21 mouse cellular contexts compared by ENCODE assay signal in the genomic region with DNA sequence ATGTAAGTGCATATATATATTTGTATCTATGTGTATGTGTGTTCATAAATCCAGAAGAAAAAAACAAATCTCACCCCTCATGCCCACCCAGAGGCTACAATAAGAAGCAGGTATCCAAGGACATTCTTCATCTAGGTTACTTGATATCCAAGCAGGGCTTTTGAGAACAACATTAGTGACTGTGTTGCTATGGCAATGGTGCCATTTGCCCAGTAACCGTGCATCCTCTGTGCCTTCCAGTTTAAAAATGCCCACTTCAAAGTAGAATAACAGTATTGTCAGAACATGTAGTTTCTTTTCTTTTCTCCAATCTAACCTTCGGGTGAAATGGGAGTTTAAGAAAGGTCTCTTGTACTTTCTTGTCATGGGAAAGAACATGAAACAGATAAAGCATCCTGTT.
A peak's percentile ranks its signal among the peaks of the same experiment; 100 is the strongest.
DNase-seq lines count a peak whose midpoint lies in the region; ATAC-seq and TF ChIP-seq lines count a peak whose summit lies in the region.
"Had no signal": no experiment of that assay in that cellular context is flagged by ENCODE, and none has a peak within 500 bp of the region (broad histone marks: within the 10 kb centered on the region; RNA-seq: fewer than 3 reads in every experiment).

No protein-coding gene starts in this region.

- no peaks in the 10 kb centered on the region for H3K9me3 ChIP-seq in forebrain, embryonic 14.5 days (replicated peaks; ENCODE audit: control insufficient read depth, low read length)
- H3K9me3 ChIP-seq in forebrain, embryonic 11.5 days (ENCODE audit: control insufficient read depth, low read length): no peaks in the 10 kb centered on the region
- H3K9me3 ChIP-seq: embryonic facial prominence, embryonic 10.5 days; G1E; heart, embryonic 13.5 days had no signal

- WGBS in forebrain, embryonic 14.5 days: 60% methylated on average over 2 of the region's 2 CpGs
- WGBS in forebrain, embryonic 11.5 days: 60% methylated on average over 2 of the region's 2 CpGs

- ATAC-seq in forebrain, embryonic 14.5 days: no peak
- no peak for ATAC-seq in forebrain, embryonic 11.5 days (replicated peaks; ENCODE audit: low FRiP score)
- ATAC-seq: CD4-positive, CD25-positive, alpha-beta regulatory T cell, adult 4 months; forebrain, embryonic 16.5 days; hindbrain, embryonic 16.5 days had no signal

- no peaks in the 10 kb centered on the region for H3K36me3 ChIP-seq in forebrain, embryonic 14.5 days (ENCODE audit: control insufficient read depth, insufficient read depth, low read length)
- no peaks in the 10 kb centered on the region for H3K36me3 ChIP-seq in forebrain, embryonic 11.5 days (ENCODE audit: control insufficient read depth, insufficient read depth, low read length)
- H3K36me3 ChIP-seq: embryonic facial prominence, embryonic 10.5 days; G1E; heart, embryonic 13.5 days had no signal

- H3K4me2 ChIP-seq in forebrain, embryonic 14.5 days (ENCODE audit: low read length): no peak overlapping the region
- H3K4me2 ChIP-seq in forebrain, embryonic 11.5 days (ENCODE audit: low read depth, low read length, severe bottlenecking): no peak overlapping the region
- H3K4me2 ChIP-seq: heart, embryonic 13.5 days had no signal

- no peak overlapping the region for H3K4me3 ChIP-seq in forebrain, embryonic 14.5 days (ENCODE audit: low read depth, low read length)
- no peak overlapping the region for H3K4me3 ChIP-seq in forebrain, embryonic 11.5 days (ENCODE audit: low read depth, low read length)
- no peak overlapping the region for H3K4me3 ChIP-seq in layer of hippocampus, adult 2 months
- H3K4me3 ChIP-seq: embryonic facial prominence, embryonic 10.5 days; heart, embryonic 13.5 days had no signal

- H3K27me3 ChIP-seq in forebrain, embryonic 14.5 days (replicated peaks; ENCODE audit: control insufficient read depth, insufficient read depth, low read length): no peaks in the 10 kb centered on the region
- H3K27me3 ChIP-seq in forebrain, embryonic 11.5 days (ENCODE audit: control insufficient read depth, insufficient read depth, low read length): no peaks in the 10 kb centered on the region
- H3K27me3 ChIP-seq: heart, embryonic 13.5 days had no signal

- no peak overlapping the region for H3K9ac ChIP-seq in forebrain, embryonic 14.5 days (ENCODE audit: low read length)
- H3K9ac ChIP-seq in forebrain, embryonic 11.5 days (ENCODE audit: low read length): no peak overlapping the region
- H3K9ac ChIP-seq: heart, embryonic 13.5 days had no signal

- H3K4me1 ChIP-seq in forebrain, embryonic 14.5 days (ENCODE audit: control insufficient read depth, insufficient read depth, low read length): peaks cover 6% of the 10 kb centered on the region; the same call in 1 of the 2 replicates
- H3K4me1 ChIP-seq in forebrain, embryonic 11.5 days (replicated peaks; ENCODE audit: control insufficient read depth, insufficient read depth, low read length): no peaks in the 10 kb centered on the region
- H3K4me1 ChIP-seq: embryonic facial prominence, embryonic 10.5 days; heart, embryonic 13.5 days had no signal

- no peak overlapping the region for H3K27ac ChIP-seq in forebrain, embryonic 14.5 days (ENCODE audit: low read depth, low read length)
- no peak overlapping the region for H3K27ac ChIP-seq in forebrain, embryonic 11.5 days (ENCODE audit: low read depth, low read length)
- peak overlapping the region; percentile 3; the same call in 1 of the 2 replicates for H3K27ac ChIP-seq in layer of hippocampus, adult 2 months
- H3K27ac ChIP-seq: embryonic facial prominence, embryonic 10.5 days; heart, embryonic 13.5 days had no signal

- TF ChIP-seq CTCF in layer of hippocampus, adult 2 months (conservative IDR thresholded peaks at IDR 0.05): no peak

- DNase-seq in forebrain, embryonic 14.5 days (ENCODE audit: low spot score): peak; percentile 20
- DNase-seq in forebrain, embryonic 11.5 days (ENCODE audit: low spot score): no peak
- no peak for DNase-seq in layer of hippocampus, adult 2 months (ENCODE audit: low spot score in 2 of 2)
- DNase-seq in layer of hippocampus, postnatal 25 days (ENCODE audit: extremely low spot score in 1 of 2, low spot score in 1 of 2): no peak
- DNase-seq in right cerebral cortex, adult 2 months (ENCODE audit: low spot score in 2 of 2): peak; percentile 6 to 12
- no peak for DNase-seq in right cerebral cortex, postnatal 25 days
- no peak for DNase-seq in lung, postnatal 4 days
- DNase-seq: adrenal gland, postnatal 10 days; B cell, adult 2 months; cerebellum, adult 18-20 months; cerebellum, adult 9-11 months; cerebellum, postnatal 36 days; gastrocnemius, postnatal 36 days; heart, adult 11 months; heart, postnatal 36 days had no signal

Comparison
In these comparisons a context has a peak if more than half of its experiments do, and no peak if none do; other contexts are left out.
1. DNase-seq: peak in forebrain, embryonic 14.5 days (single experiment) and right cerebral cortex, adult 2 months (2 of 2); none in forebrain, embryonic 11.5 days (single experiment), layer of hippocampus, adult 2 months (0 of 2), layer of hippocampus, postnatal 25 days (0 of 2), right cerebral cortex, postnatal 25 days (single experiment) and lung, postnatal 4 days (0 of 2).